Mouse (Mus musculus) erythroblast, embryonic 14.5 days (primary cell): Measurements from ENCODE around the gene Wfdc15a.

Experiments used
- GATA1 ChIP-seq: IDR thresholded peaks from 2 replicates; pipeline ENCODE4 v1.6.1; 2012; ENCODE audit warnings: low read length, inconsistent platforms, mixed read lengths
- TAL1 ChIP-seq: IDR thresholded peaks from 3 replicates; pipeline ENCODE4 v1.6.1; 2012; ENCODE audit warnings: low read length, inconsistent platforms, mixed read lengths

GRCm38 (mm10) chr2:164188722-164189121 is 11.2 kb downstream of the Wfdc15a start:
- TF ChIP-seq GATA1 (no peak), TAL1 (no peak)
